Mouse (Mus musculus) MEL (cell line): Measurements from ENCODE around the gene Bcl6.

Experiments used
- CTCF ChIP-seq, 3 experiments: IDR thresholded peaks in 2 of 3; conservative IDR thresholded peaks in 1 of 3; 2 replicates each; pipeline ENCODE4 v1.5.1; 2011 to 2012; ENCODE audit warnings: low read length in 3 of 3, low read depth in 2 of 3, mild to moderate bottlenecking in 2 of 3, improper control_type of control experiment in 1 of 3, inconsistent platforms in 1 of 3, mixed read lengths in 1 of 3, moderate library complexity in 1 of 3; ENCODE audit not compliant: control insufficient read depth in 1 of 3, insufficient read depth in 1 of 3, poor library complexity in 1 of 3, severe bottlenecking in 1 of 3
- EP300 ChIP-seq, 2 experiments: IDR thresholded peaks; 2 replicates each; pipeline ENCODE4 v1.6.1; 2011; ENCODE audit warnings: improper control_type of control experiment in 2 of 2, low read length in 2 of 2, low read depth in 1 of 2, mild to moderate bottlenecking in 1 of 2
- ETS1 ChIP-seq: IDR thresholded peaks from 2 replicates; pipeline ENCODE4 v1.6.1; 2012; ENCODE audit warnings: low read depth, mild to moderate bottlenecking, inconsistent platforms, low read length, improper control_type of control experiment, moderate library complexity
- GABPA ChIP-seq: IDR thresholded peaks from 2 replicates; pipeline ENCODE4 v1.6.1; 2012; ENCODE audit warnings: low read depth, mild to moderate bottlenecking, inconsistent platforms, low read length, improper control_type of control experiment, moderate library complexity
- POLR2A ChIP-seq, 2 experiments: IDR thresholded peaks; 2 replicates each; pipeline ENCODE4 v1.6.1; 2011 to 2012; ENCODE audit warnings: low read length in 2 of 2, mild to moderate bottlenecking in 2 of 2, control low read depth in 1 of 2, improper control_type of control experiment in 1 of 2, low read depth in 1 of 2, moderate library complexity in 1 of 2; ENCODE audit not compliant: control insufficient read depth in 1 of 2, insufficient read depth in 1 of 2, poor library complexity in 1 of 2
- TAL1 ChIP-seq: IDR thresholded peaks from 2 replicates; pipeline ENCODE4 v1.6.1; 2012; ENCODE audit warnings: mild to moderate bottlenecking, inconsistent platforms, low read length, moderate library complexity, mixed read lengths
- TCF12 ChIP-seq: IDR thresholded peaks from 2 replicates; pipeline ENCODE4 v1.6.1; 2014; ENCODE audit warnings: low read depth, mild to moderate bottlenecking, inconsistent platforms, low read length, improper control_type of control experiment, moderate library complexity

DNA sequence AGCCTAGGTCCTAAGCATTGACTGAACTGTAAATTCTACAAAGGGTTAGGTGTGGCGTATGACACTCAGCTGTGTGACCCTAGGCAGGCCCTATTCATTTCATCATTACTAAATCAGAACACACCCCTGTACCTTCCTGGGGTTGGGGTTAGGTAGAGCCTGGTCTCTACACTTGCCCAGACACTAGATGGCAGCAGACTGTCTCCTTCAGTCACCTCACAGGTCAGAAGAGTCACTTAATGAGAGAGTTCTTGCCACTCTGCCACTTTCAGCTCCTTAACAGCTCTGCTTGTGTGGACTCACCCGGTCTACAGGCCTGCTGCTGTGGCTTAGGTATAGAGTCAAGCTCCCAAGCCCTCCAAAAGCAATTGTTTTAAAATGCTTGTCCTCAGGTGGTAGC, 26.3 kb downstream of the Bcl6 start:
- TF ChIP-seq GABPA (no peak), CTCF (IDR thresholded peaks at IDR 0.05 in 2 of 3, conservative IDR thresholded peaks at IDR 0.05 in 1 of 3; ENCODE audit: control insufficient read depth in 1 of 3, insufficient read depth in 1 of 3, low read depth in 2 of 3, low read length in 3 of 3, poor library complexity in 1 of 3, severe bottlenecking in 1 of 3) (no peak), TCF12 (no peak), EP300 (IDR thresholded peaks at IDR 0.05; ENCODE audit: low read depth in 1 of 2, low read length in 2 of 2) (no peak), POLR2A (IDR thresholded peaks at IDR 0.05; ENCODE audit: control insufficient read depth in 1 of 2, insufficient read depth in 1 of 2, low read depth in 1 of 2, low read length in 2 of 2, poor library complexity in 1 of 2) (no peak), TAL1 (no peak), ETS1 (no peak)
